Mouse (Mus musculus) erythroblast, embryonic 14.5 days (primary cell): ENCODE results near the gene Emp1.

Experiments
- GATA1 ChIP-seq: IDR thresholded peaks from 2 replicates; pipeline ENCODE4 v1.6.1; 2012; ENCODE audit warnings: low read length, inconsistent platforms, mixed read lengths
- TAL1 ChIP-seq: IDR thresholded peaks from 3 replicates; pipeline ENCODE4 v1.6.1; 2012; ENCODE audit warnings: low read length, inconsistent platforms, mixed read lengths

GRCm38 (mm10) chr6:135322749-135323148 is 39.6 kb upstream of the Emp1 start:
- no peak for TF ChIP-seq GATA1
- TF ChIP-seq TAL1 = no peak
